Mouse (Mus musculus) large intestine, adult 2 months (tissue): ENCODE results near the gene Rab11fip4. TPM values are rescaled to one million over a fixed set of nuclear protein-coding genes. Genes with fewer than 3 reads are reported as not detected.
A peak's percentile ranks its signal among the peaks of the same experiment; 100 is the strongest.
"Not testable (repeated sequence)": the region's sequence is repeated elsewhere in the genome, so short reads cannot be mapped to it uniquely, and the experiment has no call there.

Experiments
- DNase-seq: peaks from one replicate; pipeline ENCODE4 v3.0.0-alpha.2; 2012; ENCODE audit warnings: low read depth, low spot score
- WGBS: fragments of 180-500 bp; shearing (Covaris S2); methylation state at CpG from one replicate; pipeline ENCODE4 v1.1.7; 2018; 5-methylcytosine and 5-hydroxymethylcytosine counted together
- polyA plus RNA-seq: library from polyadenylated mRNA; depleted of rRNA; stranded (reverse); fragments of >200 nt; gene quantifications from 2 replicates; pipeline ENCODE4 v1.2.3, GENCODE M21; 2012

The Rab11fip4 gene
- polyA plus RNA-seq, 1 experiment: 4.7 TPM

- 68% methylated on average over 8 of the region's 8 CpGs for WGBS
- DNase-seq: no peak
Measured at GRCm38 (mm10) chr11:79673717-79674116, 82.7 kb downstream of the Rab11fip4 start.

- no peak for DNase-seq
- WGBS: 79% methylated on average over 3 of the region's 3 CpGs
Measured at GRCm38 (mm10) chr11:79674231-79674630, 83.2 kb downstream of the Rab11fip4 start.

GRCm38 (mm10) chr11:79674632-79675031 lies 83.6 kb downstream of the Rab11fip4 start:
- DNase-seq: no peak
- WGBS: 77% methylated on average over 7 of the region's 7 CpGs

- 79% methylated on average over 12 of the region's 12 CpGs for WGBS
- no peak for DNase-seq
Measured at GRCm38 (mm10) chr11:79675285-79675684, 84.3 kb downstream of the Rab11fip4 start.

- WGBS: 73% methylated on average over 6 of the region's 6 CpGs
- no peak for DNase-seq
Measured at GRCm38 (mm10) chr11:79675994-79676393, 85.0 kb downstream of the Rab11fip4 start.

- DNase-seq: no peak
Measured at GRCm38 (mm10) chr11:79676483-79676967, 85.5 kb downstream of the Rab11fip4 start.

GRCm38 (mm10) chr11:79677402-79677801 lies 86.4 kb downstream of the Rab11fip4 start:
- DNase-seq: no peak
- 76% methylated on average over 9 of the region's 9 CpGs for WGBS

More at GRCm38 (mm10) chr11:79676483-79676967, 85.5 kb downstream of the Rab11fip4 start:
- 73% methylated on average over 2 of the region's 2 CpGs for WGBS

- WGBS: 84% methylated on average over 20 of the region's 20 CpGs
- no peak for DNase-seq
Measured at GRCm38 (mm10) chr11:79678363-79679153, 87.5 kb downstream of the Rab11fip4 start.

GRCm38 (mm10) chr11:79679929-79680328 lies 88.9 kb downstream of the Rab11fip4 start:
- 73% methylated on average over 5 of the region's 5 CpGs for WGBS
- DNase-seq: no peak

GRCm38 (mm10) chr11:79680559-79680958 lies 89.5 kb downstream of the Rab11fip4 start:
- DNase-seq: no peak
- WGBS: 90% methylated on average over 11 of the region's 11 CpGs

GRCm38 (mm10) chr11:79681182-79681581 lies 90.2 kb downstream of the Rab11fip4 start:
- WGBS: 82% methylated on average over 5 of the region's 5 CpGs
- no peak for DNase-seq

- DNase-seq: no peak
- WGBS: 58% methylated on average over 3 of the region's 3 CpGs
Measured at GRCm38 (mm10) chr11:79681798-79682197, 90.8 kb downstream of the Rab11fip4 start.

- DNase-seq: no peak
- 84% methylated on average over 11 of the region's 11 CpGs for WGBS
Measured at GRCm38 (mm10) chr11:79685109-79685508, 94.1 kb downstream of the Rab11fip4 start.

GRCm38 (mm10) chr11:79686501-79687121 lies 95.6 kb downstream of the Rab11fip4 start:
- peak; percentile 71 for DNase-seq
- whole genome bisulfite sequencing: 68% methylated on average over 26 of the region's 26 CpGs

- 79% methylated on average over 1 of the region's 1 CpGs for WGBS
Measured at GRCm38 (mm10) chr11:79689916-79690315, 98.9 kb downstream of the Rab11fip4 start.

GRCm38 (mm10) chr11:79691513-79691912 lies 100.5 kb downstream of the Rab11fip4 start:
- DNase-seq: no peak
- WGBS: 82% methylated on average over 9 of the region's 9 CpGs

More at GRCm38 (mm10) chr11:79689916-79690315, 98.9 kb downstream of the Rab11fip4 start:
- DNase-seq: no peak

- DNase-seq: no peak
- 73% methylated on average over 19 of the region's 19 CpGs for WGBS
Measured at GRCm38 (mm10) chr11:79696390-79697307, 105.6 kb downstream of the Rab11fip4 start.

GRCm38 (mm10) chr11:79698071-79698470 lies 107.1 kb downstream of the Rab11fip4 start:
- no peak for DNase-seq
- WGBS: 69% methylated on average over 5 of the region's 5 CpGs

GRCm38 (mm10) chr11:79698542-79698941 lies 107.5 kb downstream of the Rab11fip4 start:
- not testable (repeated sequence) for DNase-seq
- WGBS: 88% methylated on average over 4 of the region's 4 CpGs

GRCm38 (mm10) chr11:79701466-79701865 lies 110.5 kb downstream of the Rab11fip4 start:
- WGBS: 95% methylated on average over 7 of the region's 7 CpGs
- DNase-seq: no peak
